Mouse (Mus musculus): ENCODE results near the gene Heg1. TPM values are rescaled to one million over a fixed set of nuclear protein-coding genes. Genes with fewer than 3 reads are reported as not detected.

Heg1 gene
- polyA plus RNA-seq, 1 experiment from 2014 or later, result 11.8 TPM

DNA sequence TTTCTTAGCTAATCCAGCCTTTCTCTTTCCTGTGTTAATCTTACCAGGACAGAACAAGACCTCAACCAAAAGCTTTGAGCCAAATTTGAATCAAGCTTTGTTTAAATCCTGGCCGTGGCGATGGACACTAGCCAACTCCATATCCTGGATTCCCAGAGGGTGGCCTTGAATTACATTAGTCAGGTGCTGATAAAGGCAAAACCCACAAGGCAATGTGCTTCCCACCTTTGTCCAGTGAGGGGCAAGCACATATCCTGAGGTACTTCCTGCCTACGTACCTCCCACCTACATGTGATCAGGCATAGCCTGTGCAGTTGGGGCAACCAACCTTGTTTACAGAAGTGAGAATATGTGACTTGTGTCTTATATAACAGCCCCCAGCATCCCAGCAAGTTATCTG lies 90.8 kb downstream of the Heg1 start:
- no peak overlapping the region for H3K27ac ChIP-seq (replicated peaks)
- H3K4me3 ChIP-seq, result no peak overlapping the region
- no peaks in the 10 kb centered on the region for H3K4me1 ChIP-seq
- H3K27me3 ChIP-seq (replicated peaks; ENCODE audit: low read depth, poor library complexity, severe bottlenecking), result no peaks in the 10 kb centered on the region
- 81% methylated on average over 3 of the region's 3 CpGs for WGBS
- no peaks in the 10 kb centered on the region for H3K36me3 ChIP-seq (replicated peaks)
- H3K9me3 ChIP-seq, result no peaks in the 10 kb centered on the region
- DNase-seq (ENCODE audit: low spot score), result no peak

- Histone ChIP-seq H3K9me3 (no peaks in the 10 kb centered on the region), H3K4me3 (no peak overlapping the region), H3K4me1 (no peaks in the 10 kb centered on the region), H3K27ac (replicated peaks) (no peak overlapping the region), H3K36me3 (replicated peaks) (no peaks in the 10 kb centered on the region), H3K27me3 (replicated peaks; ENCODE audit: low read depth, poor library complexity, severe bottlenecking) (no peaks in the 10 kb centered on the region)
- WGBS, result 92% methylated on average over 1 of the region's 1 CpGs
- no peak for DNase-seq (ENCODE audit: low spot score)
Measured at GRCm38 (mm10) chr16:33775733-33776335, 91.7 kb downstream of the Heg1 start.

GRCm38 (mm10) chr16:33776766-33777529 lies 92.8 kb downstream of the Heg1 start:
- DNase-seq (ENCODE audit: low spot score), result no peak
- Histone ChIP-seq H3K4me3 (no peak overlapping the region), H3K27ac (replicated peaks) (no peak overlapping the region), H3K27me3 (replicated peaks; ENCODE audit: low read depth, poor library complexity, severe bottlenecking) (no peaks in the 10 kb centered on the region), H3K4me1 (no peaks in the 10 kb centered on the region), H3K9me3 (no peaks in the 10 kb centered on the region), H3K36me3 (replicated peaks) (no peaks in the 10 kb centered on the region)
- 88% methylated on average over 7 of the region's 7 CpGs for WGBS

DNA sequence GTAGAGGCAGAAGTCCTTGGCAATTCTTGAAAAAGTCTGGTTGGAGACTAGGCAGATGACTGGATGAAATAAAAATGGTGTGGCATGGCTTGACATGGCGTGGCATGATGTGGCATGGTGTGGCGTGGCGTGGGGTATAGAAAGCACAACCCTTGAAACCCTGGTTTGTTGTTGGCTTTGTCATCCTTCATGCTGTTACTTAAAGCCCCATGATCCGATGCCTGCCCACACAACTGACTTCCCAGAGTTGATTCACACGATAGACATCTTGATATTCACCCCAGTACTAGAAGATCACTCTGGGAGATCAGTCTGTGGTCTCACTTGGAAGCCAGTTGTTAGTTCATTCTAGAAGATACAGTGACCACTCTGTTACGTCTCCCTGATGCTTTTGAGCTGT lies 93.4 kb downstream of the Heg1 start:
- no peak overlapping the region for H3K27ac ChIP-seq (replicated peaks)
- no peaks in the 10 kb centered on the region for H3K9me3 ChIP-seq
- no peaks in the 10 kb centered on the region for H3K27me3 ChIP-seq (replicated peaks; ENCODE audit: low read depth, poor library complexity, severe bottlenecking)
- WGBS, result 91% methylated on average over 6 of the region's 6 CpGs
- no peaks in the 10 kb centered on the region for H3K4me1 ChIP-seq
- no peak overlapping the region for H3K4me3 ChIP-seq
- H3K36me3 ChIP-seq (replicated peaks), result no peaks in the 10 kb centered on the region
- no peak for DNase-seq (ENCODE audit: low spot score)

GRCm38 (mm10) chr16:33781789-33782728 lies 97.9 kb downstream of the Heg1 start:
- H3K9me3 ChIP-seq, result no peaks in the 10 kb centered on the region
- DNase-seq (ENCODE audit: low spot score), result no peak
- H3K36me3 ChIP-seq (replicated peaks), result no peaks in the 10 kb centered on the region
- H3K4me3 ChIP-seq, result no peak overlapping the region
- H3K4me1 ChIP-seq, result peaks cover 1% of the 10 kb centered on the region; the same call in 1 of the 2 replicates
- 67% methylated on average over 5 of the region's 5 CpGs for WGBS
- H3K27me3 ChIP-seq (replicated peaks; ENCODE audit: low read depth, poor library complexity, severe bottlenecking), result no peaks in the 10 kb centered on the region
- H3K27ac ChIP-seq (replicated peaks), result no peak overlapping the region

GRCm38 (mm10) chr16:33782729-33783091 lies 98.5 kb downstream of the Heg1 start:
- Histone ChIP-seq H3K4me3 (no peak overlapping the region), H3K36me3 (replicated peaks) (no peaks in the 10 kb centered on the region), H3K27me3 (replicated peaks; ENCODE audit: low read depth, poor library complexity, severe bottlenecking) (no peaks in the 10 kb centered on the region), H3K4me1 (peaks cover 3% of the 10 kb centered on the region; the same call in 1 of the 2 replicates), H3K9me3 (no peaks in the 10 kb centered on the region), H3K27ac (replicated peaks) (no peak overlapping the region)
- DNase-seq (ENCODE audit: low spot score), result no peak
- WGBS, result 89% methylated on average over 1 of the region's 1 CpGs

GRCm38 (mm10) chr16:33784547-33784946 lies 100.4 kb downstream of the Heg1 start:
- no peaks in the 10 kb centered on the region for H3K9me3 ChIP-seq
- H3K4me1 ChIP-seq, result peaks cover 3% of the 10 kb centered on the region; the same call in 1 of the 2 replicates
- H3K27me3 ChIP-seq (replicated peaks; ENCODE audit: low read depth, poor library complexity, severe bottlenecking), result no peaks in the 10 kb centered on the region
- 94% methylated on average over 1 of the region's 1 CpGs for WGBS
- H3K27ac ChIP-seq (replicated peaks), result no peak overlapping the region
- no peak overlapping the region for H3K4me3 ChIP-seq
- no peaks in the 10 kb centered on the region for H3K36me3 ChIP-seq (replicated peaks)
- DNase-seq (ENCODE audit: low spot score), result no peak

DNA sequence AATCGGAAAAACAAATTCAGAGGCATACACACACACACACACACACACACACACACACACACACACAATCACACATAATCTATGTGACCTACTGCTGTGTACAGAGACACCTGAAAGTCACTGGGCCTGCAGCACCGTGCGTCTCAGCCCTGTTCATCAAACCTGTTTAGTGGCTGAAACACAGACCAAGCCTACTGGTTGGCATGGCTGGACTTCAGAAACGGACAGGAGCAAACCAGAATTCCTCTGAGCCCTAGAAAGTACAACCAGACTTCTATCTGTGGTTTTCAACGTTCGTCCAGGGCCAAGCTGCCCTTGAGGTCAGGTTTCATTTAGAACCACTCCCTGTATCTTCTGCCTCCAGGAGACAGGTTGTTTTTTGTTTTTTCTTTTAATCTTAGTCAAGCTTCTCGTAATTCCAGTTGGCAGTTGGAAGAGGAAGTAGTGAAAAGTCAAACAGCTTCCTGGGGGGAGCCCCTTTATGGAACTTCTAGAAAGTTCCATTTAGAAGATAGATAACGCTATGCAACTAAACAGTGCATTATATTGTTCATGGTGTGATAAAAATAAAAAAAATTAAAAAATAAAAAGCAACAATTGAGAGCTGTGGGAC lies 101.0 kb downstream of the Heg1 start:
- Histone ChIP-seq H3K27ac (replicated peaks) (no peak overlapping the region), H3K36me3 (replicated peaks) (no peaks in the 10 kb centered on the region), H3K9me3 (no peaks in the 10 kb centered on the region), H3K4me3 (no peak overlapping the region), H3K4me1 (peaks cover 3% of the 10 kb centered on the region; the same call in 1 of the 2 replicates), H3K27me3 (replicated peaks; ENCODE audit: low read depth, poor library complexity, severe bottlenecking) (no peaks in the 10 kb centered on the region)
- WGBS, result 68% methylated on average over 8 of the region's 8 CpGs
- no peak for DNase-seq (ENCODE audit: low spot score)

DNA sequence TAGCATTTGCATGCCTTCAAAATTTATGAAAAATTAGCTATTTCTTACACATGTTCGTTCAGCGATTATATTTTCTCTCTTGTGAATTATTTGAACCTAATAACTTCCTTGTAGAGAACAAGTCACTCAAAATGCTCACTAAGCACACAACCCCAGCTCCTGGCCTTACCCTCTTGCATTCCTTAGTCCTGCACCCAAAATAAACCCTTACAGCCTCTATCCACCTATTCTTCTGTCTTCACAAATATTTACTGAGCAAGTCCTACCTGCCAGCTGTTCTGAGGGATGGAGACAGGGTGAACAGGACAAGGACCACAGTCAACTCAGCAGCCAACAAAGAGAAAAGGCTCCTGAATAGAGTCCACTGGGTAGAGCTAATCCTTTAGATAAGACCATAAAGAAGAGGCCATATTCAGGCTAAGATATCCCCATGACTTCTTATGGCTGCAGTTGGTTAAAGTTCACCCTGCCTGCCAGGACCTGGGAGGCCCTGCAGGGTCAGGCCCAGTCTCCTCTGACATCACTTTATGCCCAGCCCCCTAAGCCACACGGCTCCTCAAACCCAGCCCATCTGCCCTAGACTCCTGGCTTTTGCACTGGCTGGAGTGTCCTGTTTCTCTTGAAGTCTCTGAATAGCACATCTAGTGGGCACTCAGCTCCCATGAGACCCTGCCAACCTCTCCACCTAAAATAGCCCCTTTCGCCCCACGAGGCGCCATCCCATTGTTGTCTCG lies 102.7 kb downstream of the Heg1 start:
- Histone ChIP-seq H3K36me3 (replicated peaks) (no peaks in the 10 kb centered on the region), H3K9me3 (no peaks in the 10 kb centered on the region), H3K27ac (replicated peaks) (0 out of 2 replicates have a peak overlapping the region, but pooled peaks have one; percentile 10), H3K4me1 (peaks cover 3% of the 10 kb centered on the region; the same call in 1 of the 2 replicates), H3K27me3 (replicated peaks; ENCODE audit: low read depth, poor library complexity, severe bottlenecking) (no peaks in the 10 kb centered on the region), H3K4me3 (no peak overlapping the region)
- WGBS, result 78% methylated on average over 7 of the region's 7 CpGs
- no peak for DNase-seq (ENCODE audit: low spot score)

- no peak within 1 kb of the TSS for H3K27ac ChIP-seq (replicated peaks)
- no peak within 1 kb of the TSS for H3K4me3 ChIP-seq
- no peaks in the 10 kb centered on the region for H3K27me3 ChIP-seq (replicated peaks; ENCODE audit: low read depth, poor library complexity, severe bottlenecking)
- no peak for DNase-seq (ENCODE audit: low spot score)
- H3K9me3 ChIP-seq, result no peaks in the 10 kb centered on the region
- H3K36me3 ChIP-seq (replicated peaks), result no peaks in the 10 kb centered on the region
- no peaks in the 10 kb centered on the region for H3K4me1 ChIP-seq
- WGBS, result 87% methylated on average over 10 of the region's 10 CpGs
Measured at GRCm38 (mm10) chr16:33793846-33794791, 109.9 kb downstream of the Heg1 start, which contains the start of gene Muc13. Gene Muc13 (plus strand): TSS chr16:33794037.

DNA sequence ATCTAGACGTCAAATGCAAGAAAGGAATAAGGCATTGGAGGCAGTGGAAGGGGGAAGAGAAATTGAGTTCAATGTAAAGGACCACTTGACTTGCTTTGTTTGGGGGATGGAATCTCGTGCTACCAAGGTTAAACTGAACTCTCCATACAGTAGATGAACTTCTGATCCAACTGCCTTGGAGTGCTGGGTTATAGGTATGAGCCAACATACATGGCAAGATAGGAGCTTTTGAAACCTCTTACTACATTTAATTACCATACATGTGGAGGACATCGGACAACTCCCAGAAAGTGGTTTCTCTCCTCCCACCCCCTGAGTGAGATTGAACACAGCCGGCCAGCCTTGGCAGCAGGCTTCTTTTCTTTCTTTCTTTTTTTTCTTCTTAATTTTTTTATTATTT lies 110.9 kb downstream of the Heg1 start:
- Histone ChIP-seq H3K4me1 (no peaks in the 10 kb centered on the region), H3K27ac (replicated peaks) (no peak overlapping the region), H3K36me3 (replicated peaks) (no peaks in the 10 kb centered on the region), H3K4me3 (no peak overlapping the region), H3K9me3 (no peaks in the 10 kb centered on the region), H3K27me3 (replicated peaks; ENCODE audit: low read depth, poor library complexity, severe bottlenecking) (no peaks in the 10 kb centered on the region)
- no peak for DNase-seq (ENCODE audit: low spot score)
- 87% methylated on average over 4 of the region's 4 CpGs for WGBS

Data from embryonic facial prominence, embryonic 10.5 days (tissue).